Mouse (Mus musculus) embryonic facial prominence, embryonic 12.5 days (tissue): Measurements from ENCODE around the gene Srsf3. TPM values are rescaled to one million over a fixed set of nuclear protein-coding genes. Genes with fewer than 3 reads are reported as not detected.

Experiments used
- ATAC-seq: fragments of 200-750 bp; cut with Nextera tagmentation; 2 replicates; pipeline ENCODE4 v1.8.0; 2017; ENCODE audit not compliant: insufficient number of reproducible peaks, insufficient read depth, low FRiP score, low TSS enrichment
- H3K27ac ChIP-seq: fragments of 300-500 bp; sonication (generic); 2 replicates; pipeline ENCODE4 v1.5.1; 2016; ENCODE audit warnings: mild to moderate bottlenecking
- H3K27me3 ChIP-seq: fragments of 300-500 bp; sonication (generic); 2 replicates; pipeline ENCODE4 v1.6.1; 2016; ENCODE audit warnings: mild to moderate bottlenecking, moderate library complexity
- H3K36me3 ChIP-seq: fragments of 300-500 bp; sonication (generic); 2 replicates; pipeline ENCODE4 v1.6.1; 2016; ENCODE audit warnings: mild to moderate bottlenecking
- H3K4me1 ChIP-seq: fragments of 300-500 bp; sonication (generic); 2 replicates; pipeline ENCODE4 v1.6.1; 2016
- H3K4me2 ChIP-seq: fragments of 300-500 bp; sonication (generic); replicated peaks from 2 replicates; pipeline ENCODE4 v1.6.1; 2016; ENCODE audit warnings: mild to moderate bottlenecking, moderate library complexity
- H3K4me3 ChIP-seq: fragments of 300-500 bp; sonication (generic); 2 replicates; pipeline ENCODE4 v1.5.1; 2016; ENCODE audit warnings: mild to moderate bottlenecking
- H3K9ac ChIP-seq: fragments of 300-500 bp; sonication (generic); 2 replicates; pipeline ENCODE4 v1.6.1; 2016; ENCODE audit warnings: mild to moderate bottlenecking, moderate library complexity
- H3K9me3 ChIP-seq: fragments of 300-500 bp; sonication (generic); 2 replicates; pipeline ENCODE4 v1.6.1; 2016; ENCODE audit warnings: mild to moderate bottlenecking, moderate library complexity
- WGBS: fragments of 180-500 bp; shearing (Covaris S2); methylation state at CpG from one replicate; pipeline ENCODE4 v1.1.7; 2016; 5-methylcytosine and 5-hydroxymethylcytosine counted together
- polyA plus RNA-seq: library from polyadenylated mRNA; unstranded; fragments of >200 nt; fragmentation: Nextera tagmentation; extraction: Ambion mirVana; gene quantifications from 2 replicates; pipeline ENCODE4 v1.2.1, GENCODE M21; 2016

The Srsf3 gene
- polyA plus RNA-seq, 1 experiment from 2014 or later, result 750 TPM

- Histone ChIP-seq H3K36me3 (no peaks in the 10 kb centered on the region), H3K27me3 (no peaks in the 10 kb centered on the region), H3K4me2 (no peak overlapping the region), H3K4me3 (no peak overlapping the region), H3K9ac (no peak overlapping the region), H3K9me3 (no peaks in the 10 kb centered on the region), H3K4me1 (peaks cover 15% of the 10 kb centered on the region), H3K27ac (no peak overlapping the region)
- no peak for ATAC-seq
- WGBS, result 70% methylated on average over 5 of the region's 5 CpGs
Measured at GRCm38 (mm10) chr17:29071820-29072219, 39.4 kb downstream of the Srsf3 start.

DNA sequence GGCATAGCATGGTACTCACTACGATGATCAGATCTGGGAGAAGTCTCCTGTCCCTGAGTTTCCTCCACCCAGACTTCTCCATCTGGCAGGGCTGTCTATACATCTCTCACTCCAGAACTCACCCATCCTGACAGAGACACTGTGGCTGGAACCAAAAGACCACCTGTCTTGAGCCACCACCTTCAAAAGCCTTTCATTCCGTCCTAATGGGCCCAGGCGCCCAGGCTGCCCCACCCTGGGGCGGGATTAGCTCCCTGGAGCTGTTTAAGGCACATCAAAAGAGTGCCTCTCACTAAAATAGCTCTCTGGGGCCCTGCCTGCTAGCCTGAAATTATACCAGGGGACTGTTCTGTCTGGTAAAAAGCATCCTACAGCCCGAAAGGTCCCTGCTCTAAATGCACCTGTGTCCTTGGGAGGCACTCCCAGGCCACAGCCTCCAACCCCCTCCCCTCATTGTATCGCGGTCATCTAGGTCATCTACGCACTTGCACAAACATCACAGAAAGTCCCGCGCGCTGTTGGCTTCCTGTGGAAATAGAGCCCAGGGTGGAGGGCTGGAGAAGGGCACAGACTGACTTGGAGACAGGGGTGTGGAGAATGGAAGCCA lies 40.4 kb downstream of the Srsf3 start:
- Histone ChIP-seq H3K4me1 (peaks cover 15% of the 10 kb centered on the region), H3K9me3 (no peaks in the 10 kb centered on the region), H3K9ac (no peak overlapping the region), H3K4me2 (no peak overlapping the region), H3K27ac (no peak overlapping the region), H3K4me3 (no peak overlapping the region), H3K36me3 (no peaks in the 10 kb centered on the region), H3K27me3 (no peaks in the 10 kb centered on the region)
- 15% methylated on average over 11 of the region's 11 CpGs for WGBS
- ATAC-seq, result no peak; the same call in 1 of the 2 replicates

GRCm38 (mm10) chr17:29073313-29073712 lies 40.9 kb downstream of the Srsf3 start:
- 49% methylated on average over 5 of the region's 5 CpGs for WGBS
- H3K4me1 ChIP-seq, result peaks cover 15% of the 10 kb centered on the region

DNA sequence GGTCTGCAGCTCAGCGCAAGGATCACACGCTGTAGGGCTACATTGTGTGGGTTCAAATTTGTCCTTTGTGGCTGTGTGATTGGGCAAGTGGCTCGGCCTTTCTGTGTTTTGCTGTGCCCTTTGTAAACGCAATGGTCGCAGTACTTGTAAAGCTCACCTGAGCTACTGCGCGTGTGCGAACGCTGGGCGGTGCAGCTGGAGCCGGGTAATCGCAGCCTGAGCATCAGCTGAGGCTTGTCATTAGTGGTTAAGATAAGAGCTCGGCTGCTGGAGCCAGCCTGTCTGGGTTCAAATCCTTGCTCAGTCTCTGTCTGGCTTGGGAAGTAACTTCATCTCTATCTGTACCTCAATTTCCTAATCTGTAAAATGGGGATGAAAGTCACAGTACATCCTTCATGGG lies 41.7 kb downstream of the Srsf3 start:
- H3K4me2 ChIP-seq, result no peak overlapping the region
- no peaks in the 10 kb centered on the region for H3K36me3 ChIP-seq
- ATAC-seq, result no peak
- H3K27ac ChIP-seq, result no peak overlapping the region
- no peak overlapping the region for H3K4me3 ChIP-seq
- H3K9me3 ChIP-seq, result no peaks in the 10 kb centered on the region
- H3K27me3 ChIP-seq, result no peaks in the 10 kb centered on the region
- no peak overlapping the region for H3K9ac ChIP-seq
- 73% methylated on average over 13 of the region's 13 CpGs for WGBS
- H3K4me1 ChIP-seq, result peaks cover 19% of the 10 kb centered on the region

More at GRCm38 (mm10) chr17:29073313-29073712, 40.9 kb downstream of the Srsf3 start:
- H3K27me3 ChIP-seq, result no peaks in the 10 kb centered on the region
- no peak for ATAC-seq
- no peaks in the 10 kb centered on the region for H3K36me3 ChIP-seq
- no peak overlapping the region for H3K4me3 ChIP-seq
- no peak overlapping the region for H3K27ac ChIP-seq
- no peak overlapping the region for H3K4me2 ChIP-seq
- no peak overlapping the region for H3K9ac ChIP-seq
- H3K9me3 ChIP-seq, result no peaks in the 10 kb centered on the region

- Histone ChIP-seq H3K9ac (no peak overlapping the region), H3K4me1 (peaks cover 30% of the 10 kb centered on the region), H3K36me3 (no peaks in the 10 kb centered on the region), H3K4me2 (no peak overlapping the region), H3K27ac (no peak overlapping the region), H3K4me3 (no peak overlapping the region), H3K27me3 (peaks cover 11% of the 10 kb centered on the region), H3K9me3 (no peaks in the 10 kb centered on the region)
- no peak for ATAC-seq
- WGBS, result 81% methylated on average over 8 of the region's 8 CpGs
Measured at GRCm38 (mm10) chr17:29076235-29076634, 43.8 kb downstream of the Srsf3 start.

GRCm38 (mm10) chr17:29077786-29078509 lies 45.5 kb downstream of the Srsf3 start:
- 18% methylated on average over 14 of the region's 14 CpGs for WGBS
- H3K4me1 ChIP-seq, result peaks cover 31% of the 10 kb centered on the region

GRCm38 (mm10) chr17:29078519-29079383 lies 46.3 kb downstream of the Srsf3 start:
- 5% methylated on average over 25 of the region's 25 CpGs for WGBS

More at GRCm38 (mm10) chr17:29077786-29078509, 45.5 kb downstream of the Srsf3 start:
- ATAC-seq, result no peak
- no peaks in the 10 kb centered on the region for H3K9me3 ChIP-seq
- H3K27me3 ChIP-seq, result peaks cover 25% of the 10 kb centered on the region
- no peak overlapping the region for H3K27ac ChIP-seq
- no peaks in the 10 kb centered on the region for H3K36me3 ChIP-seq
- H3K9ac ChIP-seq, result peak overlapping the region; percentile 15; the same call in 1 of the 2 replicates
- peak overlapping the region; percentile 17 for H3K4me3 ChIP-seq
- H3K4me2 ChIP-seq, result peak overlapping the region; percentile 44

DNA sequence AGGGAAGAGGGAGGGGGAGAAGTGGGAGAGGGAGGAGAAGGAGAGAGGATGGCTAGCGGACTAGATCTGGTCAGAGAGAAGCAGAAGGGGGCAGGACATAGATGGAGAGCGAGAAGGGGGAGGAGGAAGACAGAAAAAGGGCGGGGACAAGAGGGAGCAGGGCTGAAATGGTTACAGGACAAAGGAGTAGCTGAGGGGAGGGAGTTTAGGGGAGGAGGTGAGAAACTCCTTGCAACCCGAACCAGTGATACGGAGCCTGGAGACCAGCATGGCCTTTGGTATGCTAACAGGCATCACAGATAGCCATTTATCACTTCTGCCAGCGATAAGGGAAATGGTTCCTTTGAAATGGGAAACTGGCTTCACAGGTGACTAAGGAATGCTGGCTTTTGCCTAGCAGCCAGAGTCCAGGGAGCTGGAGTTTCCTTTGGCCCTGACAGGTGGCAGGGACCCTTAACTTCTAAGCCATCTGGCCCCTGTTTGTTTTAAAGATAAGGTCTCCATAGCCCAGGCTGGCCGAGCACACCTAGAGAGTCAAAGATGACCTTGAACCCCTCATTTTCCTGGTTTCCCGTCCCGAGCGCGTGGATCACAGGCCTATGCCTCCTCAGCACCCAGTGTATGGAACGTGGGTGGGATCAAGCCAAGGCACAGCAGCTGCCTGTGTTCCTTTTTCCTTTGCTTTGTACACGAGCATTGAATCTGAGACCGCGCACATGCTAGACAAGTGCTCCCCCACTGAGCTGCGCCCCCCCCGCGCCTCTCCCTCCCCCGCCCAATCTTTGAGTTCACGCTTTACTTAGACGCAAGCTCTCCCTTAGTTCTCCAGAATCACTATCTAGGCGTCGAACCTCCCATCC lies 48.6 kb downstream of the Srsf3 start:
- Histone ChIP-seq H3K9ac (no peak overlapping the region), H3K4me1 (peaks cover 22% of the 10 kb centered on the region; the same call in 1 of the 2 replicates), H3K27me3 (peaks cover 25% of the 10 kb centered on the region), H3K4me2 (peak overlapping the region; percentile 32), H3K9me3 (no peaks in the 10 kb centered on the region), H3K27ac (no peak overlapping the region), H3K36me3 (no peaks in the 10 kb centered on the region), H3K4me3 (peak overlapping the region; percentile 6; the same call in 1 of the 2 replicates)
- ATAC-seq, result no peak
- WGBS, result 4% methylated on average over 23 of the region's 23 CpGs

More at GRCm38 (mm10) chr17:29078519-29079383, 46.3 kb downstream of the Srsf3 start:
- Histone ChIP-seq H3K9me3 (no peaks in the 10 kb centered on the region), H3K4me1 (peaks cover 23% of the 10 kb centered on the region), H3K4me3 (peak overlapping the region; percentile 17), H3K4me2 (peak overlapping the region; percentile 44), H3K36me3 (no peaks in the 10 kb centered on the region), H3K27me3 (peaks cover 25% of the 10 kb centered on the region), H3K27ac (no peak overlapping the region), H3K9ac (peak overlapping the region; percentile 15; the same call in 1 of the 2 replicates)
- no peak for ATAC-seq

DNA sequence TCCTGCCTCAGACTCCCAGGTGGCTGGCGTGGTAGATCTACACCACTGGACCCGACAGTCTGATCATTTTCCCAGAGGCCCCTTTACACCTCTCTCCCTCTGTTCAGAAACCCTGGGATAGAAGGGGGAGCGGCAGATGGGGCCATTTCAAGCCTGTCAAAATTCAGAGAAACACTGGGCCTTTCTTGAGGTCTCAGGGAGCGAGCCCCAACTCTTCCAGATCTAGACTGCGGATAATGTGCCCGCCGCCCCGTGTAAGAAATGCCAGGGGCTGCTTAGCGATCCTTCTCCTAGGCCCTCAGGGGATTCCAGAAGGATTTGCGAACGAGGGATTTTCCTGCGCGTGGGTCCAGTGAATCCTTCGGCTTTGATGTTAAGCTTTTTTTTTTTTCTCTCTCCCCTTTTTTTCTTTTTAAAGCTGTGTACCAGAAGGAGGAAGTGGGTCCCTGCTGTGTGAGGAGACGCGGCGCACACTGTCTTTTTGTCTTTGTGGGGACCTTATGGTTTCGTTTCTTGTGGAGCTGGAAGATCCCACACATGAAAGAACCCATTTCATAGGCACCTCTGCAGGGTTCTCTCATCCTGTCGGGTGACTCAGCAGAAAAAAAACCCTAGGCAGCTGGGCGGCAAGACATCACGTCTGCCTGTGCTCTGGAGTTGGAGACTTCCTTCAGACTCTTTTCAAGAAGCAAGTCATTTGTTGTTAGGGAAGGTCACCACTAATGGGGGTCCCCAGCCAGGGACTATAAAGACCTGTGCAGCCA lies 49.4 kb downstream of the Srsf3 start:
- Histone ChIP-seq H3K4me2 (peak overlapping the region; percentile 32), H3K27me3 (peaks cover 25% of the 10 kb centered on the region), H3K9me3 (no peaks in the 10 kb centered on the region), H3K27ac (0 out of 2 replicates have a peak overlapping the region, but pooled peaks have one; percentile 19), H3K36me3 (no peaks in the 10 kb centered on the region), H3K9ac (no peak overlapping the region), H3K4me3 (peak overlapping the region; percentile 6; the same call in 1 of the 2 replicates), H3K4me1 (peaks cover 22% of the 10 kb centered on the region; the same call in 1 of the 2 replicates)
- 3% methylated on average over 21 of the region's 21 CpGs for whole genome bisulfite sequencing
- no peak for ATAC-seq

GRCm38 (mm10) chr17:29083586-29083985 lies 51.2 kb downstream of the Srsf3 start:
- whole genome bisulfite sequencing, result 92% methylated on average over 8 of the region's 8 CpGs
- peaks cover 25% of the 10 kb centered on the region for H3K27me3 ChIP-seq
- no peak overlapping the region for H3K4me2 ChIP-seq
- no peak overlapping the region for H3K27ac ChIP-seq
- no peaks in the 10 kb centered on the region for H3K9me3 ChIP-seq
- peaks cover 22% of the 10 kb centered on the region; the same call in 1 of the 2 replicates for H3K4me1 ChIP-seq
- no peak overlapping the region for H3K4me3 ChIP-seq
- H3K36me3 ChIP-seq, result no peaks in the 10 kb centered on the region
- no peak for ATAC-seq
- no peak overlapping the region for H3K9ac ChIP-seq
